Mouse (Mus musculus): ENCODE data around the gene Commd1.

DNA sequence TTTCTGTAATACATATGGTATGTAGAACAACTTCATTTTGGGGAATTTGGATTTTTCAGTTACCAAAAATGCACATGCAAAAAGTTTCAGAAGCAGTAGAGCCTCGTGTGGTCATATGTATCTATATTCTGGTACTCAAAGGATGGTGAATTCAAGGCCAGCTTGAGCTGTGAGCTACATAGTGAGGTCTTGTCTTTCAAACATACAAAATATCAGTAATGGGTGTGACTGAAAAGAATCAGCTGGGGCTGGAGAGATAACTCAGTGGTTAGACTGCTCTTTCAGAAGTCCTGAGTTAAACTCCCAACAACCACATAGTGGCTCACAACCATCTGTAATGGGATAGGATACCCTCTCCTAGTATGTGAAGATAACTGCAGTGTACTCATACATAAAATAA lies 16.1 kb upstream of the Commd1 start:
- TF ChIP-seq GATA1 (IDR thresholded peaks at IDR 0.05; ENCODE audit: low read length), result peak; percentile 69
- peak; percentile 43; the same call in 2 of the 3 replicates for TF ChIP-seq TAL1 (IDR thresholded peaks at IDR 0.05; ENCODE audit: low read length)

Measured in erythroblast, embryonic 14.5 days (primary cell).